Mouse (Mus musculus) left cerebral cortex, postnatal 14 days (tissue): ENCODE data around the gene Nhlh1. TPM values are rescaled to one million over a fixed set of nuclear protein-coding genes. Genes with fewer than 3 reads are reported as not detected.

Experiments used
- DNase-seq, 2 experiments: peaks; one replicate each; pipeline ENCODE4 v3.0.0; 2021 to 2022; ENCODE audit warnings: low spot score in 2 of 2, mixed read lengths in 1 of 2
- intact Hi-C: fragments of 180-260 bp; cut with DNase I; formaldehyde crosslinking; loops from one replicate; pipeline ENCODE4 v1.15.1; 2025
- total RNA-seq, 2 experiments: library from RNA; stranded (reverse); gene quantifications; 2 replicates each; pipeline ENCODE4 v1.2.3; 2021

Gene Nhlh1
- total RNA-seq, 2 experiments from 2014 or later, result 0.30 to 0.37 TPM

GRCm38 (mm10) chr1:172058321-172058720, 948 bp upstream of the Nhlh1 start:
- intact Hi-C loops, result no loop called here
- DNase-seq, result no peak

- peak in 1 of 2 experiments; percentile 41 for DNase-seq
- intact Hi-C loops, result no loop called here
These were observed 1.1 kb downstream of the Nhlh1 start for GRCm38 (mm10) chr1:172056251-172056650.

GRCm38 (mm10) chr1:172053541-172054440, 3.6 kb downstream of the Nhlh1 start:
- no peak for DNase-seq
- intact Hi-C loops, result no loop called here

- intact Hi-C loops, result no loop called here
- no peak for DNase-seq
These were observed 4.5 kb downstream of the Nhlh1 start for GRCm38 (mm10) chr1:172052766-172053279.

GRCm38 (mm10) chr1:172049131-172049782, 8.1 kb downstream of the Nhlh1 start:
- DNase-seq, result no peak
- intact Hi-C loops, result loop anchor here (5.0 to 10.0 kb wide), 2 partner anchors 33 to 266 kb away; partner anchors contain the start of genes Copa and Ncstn

GRCm38 (mm10) chr1:172048241-172048734, 9.1 kb downstream of the Nhlh1 start:
- DNase-seq, result no peak

GRCm38 (mm10) chr1:172046938-172047337, 10.4 kb downstream of the Nhlh1 start:
- DNase-seq, result peak; percentile 66 to 73
- intact Hi-C loops, result loop anchor here (5.0 to 10.0 kb wide), 2 partner anchors 35 to 268 kb away; partner anchors contain the start of genes Copa and Ncstn

More at GRCm38 (mm10) chr1:172048241-172048734, 9.1 kb downstream of the Nhlh1 start:
- intact Hi-C loops, result loop anchor here (5.0 to 10.0 kb wide), 2 partner anchors 34 to 267 kb away; partner anchors contain the start of genes Copa and Ncstn

- DNase-seq, result no peak
- intact Hi-C loops, result loop anchor here (5.0 to 10.0 kb wide), 2 partner anchors 36 to 268 kb away; partner anchors contain the start of genes Copa and Ncstn
These were observed 11.0 kb downstream of the Nhlh1 start for GRCm38 (mm10) chr1:172046410-172046809.

GRCm38 (mm10) chr1:172029914-172030313, 27.5 kb downstream of the Nhlh1 start:
- DNase-seq, result no peak
- intact Hi-C loops, result no loop called here

GRCm38 (mm10) chr1:172028394-172029275, 28.7 kb downstream of the Nhlh1 start, which contains the start of gene Vangl2:
Gene Vangl2 (minus strand): TSS chr1:172028444.
- intact Hi-C loops, result no loop called here
- DNase-seq, result no peak

GRCm38 (mm10) chr1:172027809-172028102, 29.6 kb downstream of the Nhlh1 start:
- intact Hi-C loops, result no loop called here

GRCm38 (mm10) chr1:172027010-172027808, 30.2 kb downstream of the Nhlh1 start:
- intact Hi-C loops, result no loop called here
- peak; percentile 82 to 87 for DNase-seq

More at GRCm38 (mm10) chr1:172027809-172028102, 29.6 kb downstream of the Nhlh1 start:
- no peak for DNase-seq

GRCm38 (mm10) chr1:172026201-172026901, 31.0 kb downstream of the Nhlh1 start:
- intact Hi-C loops, result no loop called here
- no peak for DNase-seq

- intact Hi-C loops, result no loop called here
These were observed 32.0 kb downstream of the Nhlh1 start for GRCm38 (mm10) chr1:172025201-172025904.

GRCm38 (mm10) chr1:172024140-172024895, 33.1 kb downstream of the Nhlh1 start:
- intact Hi-C loops, result no loop called here

More at GRCm38 (mm10) chr1:172025201-172025904, 32.0 kb downstream of the Nhlh1 start:
- no peak for DNase-seq

GRCm38 (mm10) chr1:172019863-172020521, 37.4 kb downstream of the Nhlh1 start:
- no peak for DNase-seq
- intact Hi-C loops, result no loop called here

More at GRCm38 (mm10) chr1:172024140-172024895, 33.1 kb downstream of the Nhlh1 start:
- DNase-seq, result no peak
